Mouse (Mus musculus) kidney, embryonic 15.5 days (tissue): ENCODE results near the gene Cldn34d. TPM values are rescaled to one million over a fixed set of nuclear protein-coding genes. Genes with fewer than 3 reads are reported as not detected.

Experiments used
- ATAC-seq: fragments of 200-750 bp; cut with Nextera tagmentation; replicated peaks from 2 replicates; pipeline ENCODE4 v1.8.0; 2017; ENCODE audit warnings: moderate TSS enrichment; ENCODE audit not compliant: low FRiP score
- H3K27ac ChIP-seq: fragments of 300-500 bp; sonication (generic); 2 replicates; pipeline ENCODE4 v1.5.1; 2015; ENCODE audit warnings: mild to moderate bottlenecking, inconsistent platforms
- H3K27me3 ChIP-seq: fragments of 300-500 bp; sonication (generic); 2 replicates; pipeline ENCODE4 v1.6.1; 2015; ENCODE audit warnings: inconsistent platforms
- H3K36me3 ChIP-seq: fragments of 300-500 bp; sonication (generic); 2 replicates; pipeline ENCODE4 v1.6.1; 2015; ENCODE audit warnings: inconsistent platforms
- H3K4me1 ChIP-seq: fragments of 300-500 bp; sonication (generic); 2 replicates; pipeline ENCODE4 v1.6.1; 2015; ENCODE audit warnings: inconsistent platforms
- H3K4me2 ChIP-seq: fragments of 300-500 bp; sonication (generic); 2 replicates; pipeline ENCODE4 v1.6.1; 2015; ENCODE audit warnings: moderate library complexity, mild to moderate bottlenecking, inconsistent platforms
- H3K4me3 ChIP-seq: fragments of 300-500 bp; sonication (generic); replicated peaks from 2 replicates; pipeline ENCODE4 v1.5.1; 2015; ENCODE audit warnings: mild to moderate bottlenecking, inconsistent platforms
- H3K9ac ChIP-seq: fragments of 300-500 bp; sonication (generic); 2 replicates; pipeline ENCODE4 v1.6.1; 2015; ENCODE audit warnings: mild to moderate bottlenecking, inconsistent platforms
- H3K9me3 ChIP-seq: fragments of 300-500 bp; sonication (generic); replicated peaks from 2 replicates; pipeline ENCODE4 v1.6.1; 2016; ENCODE audit warnings: inconsistent platforms
- WGBS: fragments of 180-500 bp; shearing (Covaris S2); methylation state at CpG from one replicate; pipeline ENCODE4 v1.1.7; 2015; ENCODE audit warnings: mixed read lengths; 5-methylcytosine and 5-hydroxymethylcytosine counted together
- polyA plus RNA-seq: library from polyadenylated mRNA; unstranded; fragments of >200 nt; fragmentation: Nextera tagmentation; extraction: Ambion mirVana; gene quantifications from 2 replicates; pipeline ENCODE4 v1.2.1, GENCODE M21; 2015

Gene Cldn34d
- polyA plus RNA-seq = not detected in 2 replicates

- H3K4me1 ChIP-seq = no peaks in the 10 kb centered on the region
- no peak within 1 kb of the TSS for H3K27ac ChIP-seq
- H3K27me3 ChIP-seq = no peaks in the 10 kb centered on the region
- no peak for ATAC-seq
- no peak within 1 kb of the TSS for H3K9ac ChIP-seq
- no peak within 1 kb of the TSS for H3K4me3 ChIP-seq
- no peak within 1 kb of the TSS for H3K4me2 ChIP-seq
- no peaks in the 10 kb centered on the region for H3K36me3 ChIP-seq
- 87% methylated on average over 1 of the region's 1 CpGs for WGBS
- H3K9me3 ChIP-seq = peaks cover 4% of the 10 kb centered on the region
Measured at GRCm38 (mm10) chrX:76602824-76603223, at the start of gene Cldn34d. Gene Cldn34d, minus strand, starts transcription at chrX:76602924.

GRCm38 (mm10) chrX:76598459-76599206 is 4.1 kb downstream of the Cldn34d start:
- Histone ChIP-seq H3K4me2 (no peak overlapping the region), H3K36me3 (no peaks in the 10 kb centered on the region), H3K9ac (no peak overlapping the region), H3K27me3 (no peaks in the 10 kb centered on the region), H3K27ac (no peak overlapping the region), H3K9me3 (peaks cover 4% of the 10 kb centered on the region), H3K4me3 (no peak overlapping the region), H3K4me1 (no peaks in the 10 kb centered on the region)
- ATAC-seq = peak; percentile 100
- 51% methylated on average over 6 of the region's 6 CpGs for WGBS

Other genes with a start within 250 kb of the Cldn34d start
- not detected in 2 replicates for gene Cldn34b4, start 209.6 kb downstream of the Cldn34d start, polyA plus RNA-seq